Mouse (Mus musculus) heart, embryonic 16.5 days (tissue): ENCODE measurements around the gene Zfp423. TPM values are rescaled to one million over a fixed set of nuclear protein-coding genes. Genes with fewer than 3 reads are reported as not detected.

Source experiments
- ATAC-seq: fragments of 200-750 bp; cut with Nextera tagmentation; replicated peaks from 2 replicates; pipeline ENCODE4 v1.8.0; 2017; ENCODE audit warnings: moderate number of reproducible peaks; ENCODE audit not compliant: insufficient read depth, low FRiP score; ENCODE audit errors: extremely low read depth
- H3K27ac ChIP-seq: fragments of 300-500 bp; sonication (generic); 2 replicates; pipeline ENCODE4 v1.5.1; 2014; ENCODE audit warnings: mild to moderate bottlenecking, low read length, control low read depth, moderate library complexity
- H3K27me3 ChIP-seq: fragments of 300-500 bp; sonication (generic); 2 replicates; pipeline ENCODE4 v1.6.1; 2014; ENCODE audit warnings: low read length, mixed read lengths; ENCODE audit not compliant: control insufficient read depth, insufficient read depth
- H3K36me3 ChIP-seq: fragments of 300-500 bp; sonication (generic); 2 replicates; pipeline ENCODE4 v1.6.1; 2014; ENCODE audit not compliant: control insufficient read depth, insufficient read depth
- H3K4me1 ChIP-seq: fragments of 300-500 bp; sonication (generic); 2 replicates; pipeline ENCODE4 v1.6.1; 2014; ENCODE audit warnings: low read length, mixed read lengths; ENCODE audit not compliant: control insufficient read depth, insufficient read depth
- H3K4me2 ChIP-seq: fragments of 300-500 bp; sonication (generic); 2 replicates; pipeline ENCODE4 v1.6.1; 2014; ENCODE audit warnings: low read depth, mild to moderate bottlenecking, control low read depth, low read length
- H3K4me3 ChIP-seq: fragments of 300-500 bp; sonication (generic); 2 replicates; pipeline ENCODE4 v1.5.1; 2014; ENCODE audit warnings: mild to moderate bottlenecking, control low read depth, low read length
- H3K9ac ChIP-seq: fragments of 300-500 bp; sonication (generic); 2 replicates; pipeline ENCODE4 v1.6.1; 2014; ENCODE audit warnings: low read length, control low read depth
- H3K9me3 ChIP-seq: fragments of 300-500 bp; sonication (generic); replicated peaks from 2 replicates; pipeline ENCODE4 v1.6.1; 2016; ENCODE audit warnings: low read length; ENCODE audit not compliant: control insufficient read depth
- WGBS: fragments of 180-500 bp; shearing (Covaris S2); extraction: QIAGEN DNeasy Blood & Tissue Kit; methylation state at CpG from one replicate; pipeline ENCODE4 v1.1.7; 2014; 5-methylcytosine and 5-hydroxymethylcytosine counted together
- polyA plus RNA-seq: library from polyadenylated mRNA; unstranded; fragments of >200 nt; fragmentation: Nextera tagmentation; extraction: Ambion mirVana; gene quantifications from 2 replicates; pipeline ENCODE4 v1.2.1, GENCODE M21; 2015

Zfp423 gene
- polyA plus RNA-seq, 1 experiment from 2014 or later, result 3.1 TPM

DNA sequence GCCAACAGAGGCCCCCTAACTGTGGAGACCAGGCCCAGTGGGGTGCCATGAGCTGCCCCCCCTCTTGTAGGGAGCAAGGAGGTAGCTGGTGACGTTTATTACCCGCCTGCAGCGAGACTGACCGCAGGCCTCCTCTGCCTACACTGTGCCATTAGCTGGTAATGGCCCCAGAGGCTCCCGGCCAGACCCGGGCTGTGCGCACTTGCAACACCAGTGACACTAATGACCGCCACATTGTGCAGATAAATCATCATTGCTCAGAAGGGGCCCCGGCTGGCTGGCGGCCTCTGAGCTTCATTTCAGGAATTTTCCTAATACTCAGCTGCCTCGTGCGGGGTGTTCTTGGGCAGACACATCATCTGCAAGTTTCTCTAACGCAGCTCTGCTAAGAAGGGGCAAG, 206.7 kb downstream of the Zfp423 start:
- Histone ChIP-seq H3K27ac (no peak overlapping the region), H3K9ac (no peak overlapping the region), H3K4me3 (no peak overlapping the region), H3K4me2 (no peak overlapping the region), H3K27me3 (no peaks in the 10 kb centered on the region), H3K36me3 (no peaks in the 10 kb centered on the region), H3K9me3 (no peaks in the 10 kb centered on the region), H3K4me1 (peaks cover under 1% of the 10 kb centered on the region; the same call in 1 of the 2 replicates)
- WGBS, result 73% methylated on average over 13 of the region's 13 CpGs
- no peak for ATAC-seq

DNA sequence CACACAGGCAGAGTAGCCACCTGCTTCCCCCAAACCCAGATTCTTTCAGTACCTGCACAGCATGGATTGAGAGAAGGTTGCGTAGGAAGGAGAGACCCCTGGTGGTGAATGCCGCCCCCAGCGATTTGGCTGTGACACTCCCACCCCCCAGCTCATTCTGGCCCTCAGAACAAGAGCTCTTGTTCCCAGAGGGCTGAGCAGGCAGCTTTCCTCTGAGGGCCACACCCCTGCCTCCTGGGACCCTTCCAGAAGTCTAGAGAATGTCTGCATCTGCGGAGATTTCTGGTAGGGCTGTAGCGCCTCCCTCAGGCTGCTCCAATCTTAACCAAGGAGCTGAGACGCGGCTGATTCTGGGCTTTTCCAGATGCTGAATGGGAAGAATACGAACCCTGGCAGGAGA, 211.8 kb downstream of the Zfp423 start:
- no peak overlapping the region for H3K4me3 ChIP-seq
- no peak for ATAC-seq
- no peaks in the 10 kb centered on the region for H3K27me3 ChIP-seq
- H3K4me2 ChIP-seq, result no peak overlapping the region
- H3K36me3 ChIP-seq, result no peaks in the 10 kb centered on the region
- H3K27ac ChIP-seq, result no peak overlapping the region
- H3K4me1 ChIP-seq, result peaks cover 14% of the 10 kb centered on the region
- WGBS, result 39% methylated on average over 8 of the region's 8 CpGs
- no peak overlapping the region; the same call in 1 of the 2 replicates for H3K9ac ChIP-seq
- no peaks in the 10 kb centered on the region for H3K9me3 ChIP-seq

- Histone ChIP-seq H3K9ac (no peak overlapping the region), H3K4me3 (no peak overlapping the region), H3K4me1 (peaks cover 14% of the 10 kb centered on the region), H3K36me3 (no peaks in the 10 kb centered on the region), H3K9me3 (no peaks in the 10 kb centered on the region), H3K27me3 (no peaks in the 10 kb centered on the region), H3K27ac (no peak overlapping the region), H3K4me2 (no peak overlapping the region)
- ATAC-seq, result no peak
- 35% methylated on average over 8 of the region's 8 CpGs for WGBS
Observed at GRCm38 (mm10) chr8:87747142-87747541, 212.3 kb downstream of the Zfp423 start.

GRCm38 (mm10) chr8:87746072-87746471, 213.3 kb downstream of the Zfp423 start:
- Histone ChIP-seq H3K27ac (no peak overlapping the region), H3K36me3 (no peaks in the 10 kb centered on the region), H3K4me1 (peaks cover 14% of the 10 kb centered on the region), H3K27me3 (no peaks in the 10 kb centered on the region), H3K4me2 (peak overlapping the region; percentile 34; the same call in 1 of the 2 replicates), H3K9me3 (no peaks in the 10 kb centered on the region), H3K4me3 (no peak overlapping the region), H3K9ac (no peak overlapping the region)
- peak; percentile 81 for ATAC-seq
- 27% methylated on average over 14 of the region's 14 CpGs for WGBS

GRCm38 (mm10) chr8:87745125-87745698, 214.2 kb downstream of the Zfp423 start:
- Histone ChIP-seq H3K9me3 (no peaks in the 10 kb centered on the region), H3K4me3 (no peak overlapping the region), H3K4me1 (peaks cover 14% of the 10 kb centered on the region), H3K4me2 (no peak overlapping the region), H3K9ac (no peak overlapping the region), H3K36me3 (no peaks in the 10 kb centered on the region), H3K27ac (no peak overlapping the region), H3K27me3 (no peaks in the 10 kb centered on the region)
- WGBS, result 88% methylated on average over 20 of the region's 20 CpGs
- ATAC-seq, result no peak

GRCm38 (mm10) chr8:87744556-87744955, 214.8 kb downstream of the Zfp423 start:
- Histone ChIP-seq H3K36me3 (no peaks in the 10 kb centered on the region), H3K27ac (no peak overlapping the region), H3K4me2 (no peak overlapping the region), H3K9me3 (no peaks in the 10 kb centered on the region), H3K4me1 (peaks cover 14% of the 10 kb centered on the region), H3K27me3 (no peaks in the 10 kb centered on the region), H3K9ac (no peak overlapping the region), H3K4me3 (no peak overlapping the region)
- 68% methylated on average over 6 of the region's 6 CpGs for WGBS
- ATAC-seq, result no peak

DNA sequence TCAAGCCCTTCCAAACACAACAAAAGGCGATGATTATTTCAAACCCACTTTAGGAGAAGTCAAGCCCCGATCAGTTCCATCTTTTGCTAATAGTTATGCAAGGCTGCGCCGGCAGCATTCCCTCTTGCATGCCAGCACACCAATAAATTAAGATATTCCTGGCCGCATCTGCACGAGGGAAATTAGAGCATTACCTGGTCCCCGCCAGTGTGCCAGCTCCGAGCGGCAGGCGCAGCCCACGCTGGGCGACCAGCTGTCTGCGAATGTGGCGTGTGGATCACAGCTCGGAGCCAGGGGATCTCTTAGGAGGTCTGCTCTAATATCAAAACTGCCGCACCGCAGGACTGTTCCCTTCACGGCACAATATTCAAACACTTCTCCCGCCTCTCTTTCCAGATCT, 217.4 kb downstream of the Zfp423 start:
- Histone ChIP-seq H3K4me2 (no peak overlapping the region), H3K4me3 (no peak overlapping the region), H3K9me3 (no peaks in the 10 kb centered on the region), H3K9ac (no peak overlapping the region), H3K27me3 (no peaks in the 10 kb centered on the region), H3K4me1 (peaks cover 8% of the 10 kb centered on the region), H3K36me3 (no peaks in the 10 kb centered on the region), H3K27ac (no peak overlapping the region)
- WGBS, result 91% methylated on average over 19 of the region's 19 CpGs
- ATAC-seq, result no peak

GRCm38 (mm10) chr8:87740946-87741530, 218.4 kb downstream of the Zfp423 start:
- Histone ChIP-seq H3K27ac (no peak overlapping the region), H3K4me2 (no peak overlapping the region), H3K27me3 (no peaks in the 10 kb centered on the region), H3K9me3 (no peaks in the 10 kb centered on the region), H3K9ac (no peak overlapping the region), H3K4me1 (peaks cover 3% of the 10 kb centered on the region), H3K36me3 (no peaks in the 10 kb centered on the region), H3K4me3 (no peak overlapping the region)
- WGBS, result 91% methylated on average over 11 of the region's 11 CpGs
- no peak for ATAC-seq

GRCm38 (mm10) chr8:87737900-87738299, 221.5 kb downstream of the Zfp423 start:
- Histone ChIP-seq H3K27ac (no peak overlapping the region), H3K4me2 (no peak overlapping the region), H3K4me3 (no peak overlapping the region), H3K9me3 (no peaks in the 10 kb centered on the region), H3K4me1 (peaks cover 13% of the 10 kb centered on the region), H3K36me3 (no peaks in the 10 kb centered on the region), H3K27me3 (no peaks in the 10 kb centered on the region), H3K9ac (no peak overlapping the region)
- ATAC-seq, result no peak
- WGBS, result 71% methylated on average over 11 of the region's 11 CpGs
